Mouse (Mus musculus): ENCODE data around the gene Dapp1. TPM values are rescaled to one million over a fixed set of nuclear protein-coding genes. Genes with fewer than 3 reads are reported as not detected.

Gene Dapp1
- polyA plus RNA-seq, 1 experiment from 2014 or later, result 1.2 TPM

- Histone ChIP-seq H3K4me1 (ENCODE audit: control insufficient read depth, insufficient read depth, low read length) (peaks cover 1% of the 10 kb centered on the region; the same call in 1 of the 2 replicates), H3K36me3 (ENCODE audit: control insufficient read depth, insufficient read depth, low read length) (no peaks in the 10 kb centered on the region), H3K9ac (replicated peaks; ENCODE audit: low read length) (no peak overlapping the region), H3K4me3 (replicated peaks; ENCODE audit: low read depth, low read length) (no peak overlapping the region), H3K9me3 (ENCODE audit: control insufficient read depth, low read length) (no peaks in the 10 kb centered on the region), H3K4me2 (ENCODE audit: low read length) (no peak overlapping the region), H3K27me3 (ENCODE audit: control insufficient read depth, insufficient read depth, low read length) (no peaks in the 10 kb centered on the region), H3K27ac (replicated peaks; ENCODE audit: low read depth, low read length) (no peak overlapping the region)
- ATAC-seq (ENCODE audit: low FRiP score, low TSS enrichment), result no peak
- WGBS, result 89% methylated on average over 3 of the region's 3 CpGs
- DNase-seq, result no peak
Measured at GRCm38 (mm10) chr3:137946827-137947226, 34.5 kb downstream of the Dapp1 start.

GRCm38 (mm10) chr3:137943737-137944154 is 37.6 kb downstream of the Dapp1 start:
- H3K9me3 ChIP-seq (ENCODE audit: control insufficient read depth, low read length), result no peaks in the 10 kb centered on the region
- H3K4me3 ChIP-seq (replicated peaks; ENCODE audit: low read depth, low read length), result no peak overlapping the region
- DNase-seq (no peak), ATAC-seq (ENCODE audit: low FRiP score, low TSS enrichment) (no peak)
- WGBS, result 91% methylated on average over 6 of the region's 6 CpGs
- no peaks in the 10 kb centered on the region for H3K27me3 ChIP-seq (ENCODE audit: control insufficient read depth, insufficient read depth, low read length)
- no peaks in the 10 kb centered on the region for H3K4me1 ChIP-seq (ENCODE audit: control insufficient read depth, insufficient read depth, low read length)
- H3K9ac ChIP-seq (replicated peaks; ENCODE audit: low read length), result no peak overlapping the region
- H3K27ac ChIP-seq (replicated peaks; ENCODE audit: low read depth, low read length), result no peak overlapping the region
- no peak overlapping the region for H3K4me2 ChIP-seq (ENCODE audit: low read length)
- no peaks in the 10 kb centered on the region for H3K36me3 ChIP-seq (ENCODE audit: control insufficient read depth, insufficient read depth, low read length)

GRCm38 (mm10) chr3:137942098-137942622 is 39.2 kb downstream of the Dapp1 start:
- 90% methylated on average over 12 of the region's 12 CpGs for WGBS
- H3K4me2 ChIP-seq (ENCODE audit: low read length), result no peak overlapping the region
- no peak for DNase-seq
- no peak for ATAC-seq (ENCODE audit: low FRiP score, low TSS enrichment)
- H3K9ac ChIP-seq (replicated peaks; ENCODE audit: low read length), result no peak overlapping the region
- H3K27ac ChIP-seq (replicated peaks; ENCODE audit: low read depth, low read length), result no peak overlapping the region
- no peaks in the 10 kb centered on the region for H3K36me3 ChIP-seq (ENCODE audit: control insufficient read depth, insufficient read depth, low read length)
- H3K27me3 ChIP-seq (ENCODE audit: control insufficient read depth, insufficient read depth, low read length), result no peaks in the 10 kb centered on the region
- H3K4me1 ChIP-seq (ENCODE audit: control insufficient read depth, insufficient read depth, low read length), result no peaks in the 10 kb centered on the region
- H3K4me3 ChIP-seq (replicated peaks; ENCODE audit: low read depth, low read length), result no peak overlapping the region
- no peaks in the 10 kb centered on the region for H3K9me3 ChIP-seq (ENCODE audit: control insufficient read depth, low read length)

GRCm38 (mm10) chr3:137941555-137941954 is 39.8 kb downstream of the Dapp1 start:
- Histone ChIP-seq H3K4me1 (ENCODE audit: control insufficient read depth, insufficient read depth, low read length) (no peaks in the 10 kb centered on the region), H3K36me3 (ENCODE audit: control insufficient read depth, insufficient read depth, low read length) (no peaks in the 10 kb centered on the region), H3K27me3 (ENCODE audit: control insufficient read depth, insufficient read depth, low read length) (no peaks in the 10 kb centered on the region), H3K27ac (replicated peaks; ENCODE audit: low read depth, low read length) (no peak overlapping the region), H3K9me3 (ENCODE audit: control insufficient read depth, low read length) (no peaks in the 10 kb centered on the region), H3K4me3 (replicated peaks; ENCODE audit: low read depth, low read length) (no peak overlapping the region), H3K4me2 (ENCODE audit: low read length) (no peak overlapping the region), H3K9ac (replicated peaks; ENCODE audit: low read length) (no peak overlapping the region)
- ATAC-seq (ENCODE audit: low FRiP score, low TSS enrichment) (no peak), DNase-seq (no peak)

- H3K27ac ChIP-seq (replicated peaks; ENCODE audit: low read depth, low read length), result no peak overlapping the region
- no peak for DNase-seq
- H3K27me3 ChIP-seq (ENCODE audit: control insufficient read depth, insufficient read depth, low read length), result no peaks in the 10 kb centered on the region
- no peak for ATAC-seq (ENCODE audit: low FRiP score, low TSS enrichment)
- no peak overlapping the region for H3K9ac ChIP-seq (replicated peaks; ENCODE audit: low read length)
- no peak overlapping the region for H3K4me2 ChIP-seq (ENCODE audit: low read length)
- H3K36me3 ChIP-seq (ENCODE audit: control insufficient read depth, insufficient read depth, low read length), result no peaks in the 10 kb centered on the region
- no peaks in the 10 kb centered on the region for H3K9me3 ChIP-seq (ENCODE audit: control insufficient read depth, low read length)
- no peak overlapping the region for H3K4me3 ChIP-seq (replicated peaks; ENCODE audit: low read depth, low read length)
- 75% methylated on average over 4 of the region's 4 CpGs for WGBS
- no peaks in the 10 kb centered on the region for H3K4me1 ChIP-seq (ENCODE audit: control insufficient read depth, insufficient read depth, low read length)
Measured at GRCm38 (mm10) chr3:137940757-137941156, 40.6 kb downstream of the Dapp1 start.

GRCm38 (mm10) chr3:137938608-137939007 is 42.7 kb downstream of the Dapp1 start:
- WGBS, result 39% methylated on average over 6 of the region's 6 CpGs
- DNase-seq (peak; percentile 71), ATAC-seq (ENCODE audit: low FRiP score, low TSS enrichment) (peak; percentile 62; the same call in 1 of the 2 replicates)
- Histone ChIP-seq H3K36me3 (ENCODE audit: control insufficient read depth, insufficient read depth, low read length) (no peaks in the 10 kb centered on the region), H3K4me1 (ENCODE audit: control insufficient read depth, insufficient read depth, low read length) (no peaks in the 10 kb centered on the region), H3K27ac (replicated peaks; ENCODE audit: low read depth, low read length) (no peak overlapping the region), H3K27me3 (ENCODE audit: control insufficient read depth, insufficient read depth, low read length) (no peaks in the 10 kb centered on the region), H3K4me2 (ENCODE audit: low read length) (no peak overlapping the region), H3K4me3 (replicated peaks; ENCODE audit: low read depth, low read length) (no peak overlapping the region), H3K9ac (replicated peaks; ENCODE audit: low read length) (no peak overlapping the region), H3K9me3 (ENCODE audit: control insufficient read depth, low read length) (no peaks in the 10 kb centered on the region)

GRCm38 (mm10) chr3:137936541-137936940 is 44.8 kb downstream of the Dapp1 start:
- Histone ChIP-seq H3K4me3 (replicated peaks; ENCODE audit: low read depth, low read length) (no peak overlapping the region), H3K27me3 (ENCODE audit: control insufficient read depth, insufficient read depth, low read length) (no peaks in the 10 kb centered on the region), H3K27ac (replicated peaks; ENCODE audit: low read depth, low read length) (no peak overlapping the region), H3K36me3 (ENCODE audit: control insufficient read depth, insufficient read depth, low read length) (peaks cover under 1% of the 10 kb centered on the region; the same call in 1 of the 2 replicates), H3K9me3 (ENCODE audit: control insufficient read depth, low read length) (no peaks in the 10 kb centered on the region), H3K9ac (replicated peaks; ENCODE audit: low read length) (no peak overlapping the region), H3K4me2 (ENCODE audit: low read length) (no peak overlapping the region), H3K4me1 (ENCODE audit: control insufficient read depth, insufficient read depth, low read length) (no peaks in the 10 kb centered on the region)
- ATAC-seq (ENCODE audit: low FRiP score, low TSS enrichment), result no peak
- 28% methylated on average over 6 of the region's 6 CpGs for WGBS
- no peak for DNase-seq

GRCm38 (mm10) chr3:137935570-137936525 is 45.5 kb downstream of the Dapp1 start:
- Histone ChIP-seq H3K4me1 (ENCODE audit: control insufficient read depth, insufficient read depth, low read length) (no peaks in the 10 kb centered on the region), H3K4me2 (ENCODE audit: low read length) (no peak overlapping the region), H3K36me3 (ENCODE audit: control insufficient read depth, insufficient read depth, low read length) (peaks cover 5% of the 10 kb centered on the region; the same call in 1 of the 2 replicates), H3K27ac (replicated peaks; ENCODE audit: low read depth, low read length) (no peak overlapping the region), H3K9ac (replicated peaks; ENCODE audit: low read length) (no peak overlapping the region), H3K4me3 (replicated peaks; ENCODE audit: low read depth, low read length) (no peak overlapping the region), H3K9me3 (ENCODE audit: control insufficient read depth, low read length) (no peaks in the 10 kb centered on the region), H3K27me3 (ENCODE audit: control insufficient read depth, insufficient read depth, low read length) (no peaks in the 10 kb centered on the region)
- DNase-seq (no peak), ATAC-seq (ENCODE audit: low FRiP score, low TSS enrichment) (no peak)
- WGBS, result 37% methylated on average over 5 of the region's 5 CpGs

- no peaks in the 10 kb centered on the region for H3K27me3 ChIP-seq (ENCODE audit: control insufficient read depth, insufficient read depth, low read length)
- no peak overlapping the region for H3K9ac ChIP-seq (replicated peaks; ENCODE audit: low read length)
- no peak overlapping the region for H3K4me3 ChIP-seq (replicated peaks; ENCODE audit: low read depth, low read length)
- peaks cover 17% of the 10 kb centered on the region for H3K36me3 ChIP-seq (ENCODE audit: control insufficient read depth, insufficient read depth, low read length)
- WGBS, result 92% methylated on average over 3 of the region's 3 CpGs
- H3K4me1 ChIP-seq (ENCODE audit: control insufficient read depth, insufficient read depth, low read length), result no peaks in the 10 kb centered on the region
- ATAC-seq (ENCODE audit: low FRiP score, low TSS enrichment) (no peak), DNase-seq (no peak)
- no peak overlapping the region for H3K4me2 ChIP-seq (ENCODE audit: low read length)
- H3K27ac ChIP-seq (replicated peaks; ENCODE audit: low read depth, low read length), result no peak overlapping the region
- no peaks in the 10 kb centered on the region for H3K9me3 ChIP-seq (ENCODE audit: control insufficient read depth, low read length)
Measured at GRCm38 (mm10) chr3:137933986-137934385, 47.4 kb downstream of the Dapp1 start.

All from midbrain, embryonic 14.5 days (tissue).